Mouse (Mus musculus): ENCODE results near the gene Spire2.

DNA sequence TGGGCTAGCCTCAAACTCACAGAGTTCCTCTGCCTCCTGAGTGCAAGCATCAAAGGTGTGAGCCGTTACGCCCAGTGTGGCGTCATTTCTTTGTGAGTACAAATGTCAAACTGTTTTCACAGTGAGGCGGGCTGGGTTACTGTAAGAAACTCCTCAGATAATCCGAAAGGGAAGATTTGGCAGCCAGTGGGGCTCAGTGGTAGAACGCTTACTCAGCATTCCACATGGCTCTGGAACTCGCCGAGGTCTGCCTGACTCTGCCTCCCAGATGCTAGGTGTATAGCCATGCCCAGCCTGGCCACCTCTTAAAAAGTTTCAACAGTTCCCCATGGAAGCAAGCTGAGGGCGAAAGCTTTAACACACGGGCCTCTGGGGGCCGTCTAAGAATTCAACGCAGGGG is 19.6 kb downstream of the Spire2 start:
- TF ChIP-seq POLR2A (IDR thresholded peaks at IDR 0.05; ENCODE audit: borderline replicate concordance, insufficient read depth, low read length) = no peak
- no peak for TF ChIP-seq CTCF (IDR thresholded peaks at IDR 0.05; ENCODE audit: borderline replicate concordance, insufficient read depth, low read depth, low read length)

Measured in cerebellum, adult 2 months (tissue).